Mouse (Mus musculus) liver, embryonic 14.5 days (tissue): ENCODE measurements around the gene Cldn1.

Experiments
- CTCF ChIP-seq: IDR thresholded peaks from 2 replicates; pipeline ENCODE4 v1.5.1; 2016; ENCODE audit warnings: antibody characterized with exemption, low read depth, control low read depth
- EP300 ChIP-seq: IDR thresholded peaks from 2 replicates; pipeline ENCODE4 v1.6.1; 2016; ENCODE audit warnings: antibody characterized with exemption, low read depth

DNA sequence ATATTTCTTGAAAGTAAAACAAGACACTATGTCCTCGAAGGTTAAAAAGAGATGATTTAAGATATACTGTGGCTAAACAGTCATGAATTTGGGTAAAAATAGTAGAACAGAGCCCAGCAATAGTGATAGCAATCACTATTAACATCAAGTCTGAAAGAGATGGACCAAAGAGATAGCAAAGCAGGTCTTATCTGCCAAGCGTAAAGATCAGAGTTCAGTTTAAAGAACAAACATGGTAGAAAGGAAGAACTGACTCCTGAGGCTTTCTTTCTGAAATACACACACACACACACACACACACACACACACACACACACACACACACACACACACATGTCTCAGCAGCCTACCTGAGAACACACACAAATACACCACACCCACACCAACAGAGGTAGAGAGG, 14.5 kb upstream of the Cldn1 start:
- TF ChIP-seq CTCF (no peak), EP300 (no peak)
